10 mouse cellular contexts compared by ENCODE assay signal in genomic region chr1:167259702-167260101, GRCm38 (mm10). TPM values are rescaled to one million over a fixed set of nuclear protein-coding genes. Genes with fewer than 3 reads are reported as not detected.
DNase-seq lines count a peak whose midpoint lies in the region; ATAC-seq and TF ChIP-seq lines count a peak whose summit lies in the region.
"Had no signal": no experiment of that assay in that cellular context is flagged by ENCODE, and none has a peak within 500 bp of the region (broad histone marks: within the 10 kb centered on the region; RNA-seq: fewer than 3 reads in every experiment).

No protein-coding gene starts in this region.

- H3K4me1 ChIP-seq in heart, embryonic 16.5 days (ENCODE audit: control insufficient read depth, insufficient read depth, low read length): peaks cover 37% of the 10 kb centered on the region
- H3K4me1 ChIP-seq in cortical plate, adult 2 months (ENCODE audit: control insufficient read depth, insufficient read depth, low read length): peaks cover 9% of the 10 kb centered on the region
- peaks cover 3% of the 10 kb centered on the region; the same call in 1 of the 2 replicates for H3K4me1 ChIP-seq in intestine, embryonic 16.5 days (ENCODE audit: control insufficient read depth, insufficient read depth, low read length)

- 0 out of 2 replicates have a peak, but pooled peaks have one; percentile 46 for ATAC-seq in heart, embryonic 16.5 days (replicated peaks; ENCODE audit: extremely low read depth, insufficient read depth, low FRiP score)
- ATAC-seq in intestine, embryonic 16.5 days: no peak

- peak overlapping the region; percentile 15; the same call in 1 of the 2 replicates for H3K9ac ChIP-seq in heart, embryonic 16.5 days (ENCODE audit: low read length)
- no peak overlapping the region for H3K9ac ChIP-seq in intestine, embryonic 16.5 days (ENCODE audit: low read depth, low read length)
- H3K9ac ChIP-seq: midbrain, embryonic 12.5 days had no signal

- DNase-seq in heart, postnatal 4 days: no peak
- peak; percentile 91 for DNase-seq in right cerebral cortex, adult 18-20 months
- DNase-seq in cerebellum, adult 11 months: no peak
- DNase-seq in urinary bladder, postnatal 36 days (ENCODE audit: low spot score in 2 of 2): no peak
- no peak for DNase-seq in adrenal gland, adult 18-20 months (ENCODE audit: low spot score in 2 of 2)
- DNase-seq: kidney, postnatal 10 days had no signal

- peak overlapping the region; percentile 44 for H3K27ac ChIP-seq in heart, embryonic 16.5 days (ENCODE audit: low read length)
- peak overlapping the region; percentile 35; the same call in 1 of the 2 replicates for H3K27ac ChIP-seq in cortical plate, adult 2 months (ENCODE audit: insufficient read depth, low read length)
- peak overlapping the region; percentile 5; the same call in 1 of the 2 replicates for H3K27ac ChIP-seq in intestine, embryonic 16.5 days (ENCODE audit: low read length)
- H3K27ac ChIP-seq: midbrain, embryonic 12.5 days had no signal

- peak overlapping the region; percentile 38 for H3K4me2 ChIP-seq in heart, embryonic 16.5 days (ENCODE audit: low read depth, low read length)
- H3K4me2 ChIP-seq in intestine, embryonic 16.5 days (ENCODE audit: low read depth, low read length): no peak overlapping the region
- H3K4me2 ChIP-seq: midbrain, embryonic 12.5 days had no signal

- peak; percentile 30; the same call in 1 of the 2 replicates for TF ChIP-seq POLR2A in cortical plate, adult 2 months (IDR thresholded peaks at IDR 0.05; ENCODE audit: extremely low read depth, insufficient read depth, low read length)

- no peaks in the 10 kb centered on the region for H3K9me3 ChIP-seq in heart, embryonic 16.5 days (replicated peaks; ENCODE audit: control insufficient read depth, low read length)
- H3K9me3 ChIP-seq in intestine, embryonic 16.5 days (ENCODE audit: control insufficient read depth, low read length): no peaks in the 10 kb centered on the region
- H3K9me3 ChIP-seq: midbrain, embryonic 12.5 days had no signal

- no peaks in the 10 kb centered on the region for H3K27me3 ChIP-seq in heart, embryonic 16.5 days (ENCODE audit: control insufficient read depth, insufficient read depth, low read length)
- no peaks in the 10 kb centered on the region for H3K27me3 ChIP-seq in intestine, embryonic 16.5 days (replicated peaks; ENCODE audit: control insufficient read depth, insufficient read depth, low read length)
- H3K27me3 ChIP-seq: midbrain, embryonic 12.5 days had no signal

- no peaks in the 10 kb centered on the region for H3K36me3 ChIP-seq in heart, embryonic 16.5 days (ENCODE audit: control insufficient read depth, insufficient read depth)
- no peaks in the 10 kb centered on the region for H3K36me3 ChIP-seq in intestine, embryonic 16.5 days (ENCODE audit: control insufficient read depth, insufficient read depth, low read length)
- H3K36me3 ChIP-seq: midbrain, embryonic 12.5 days had no signal

- no peak overlapping the region for H3K4me3 ChIP-seq in heart, embryonic 16.5 days (ENCODE audit: low read length)
- H3K4me3 ChIP-seq in cortical plate, adult 2 months (ENCODE audit: insufficient read depth, low read length): no peak overlapping the region
- no peak overlapping the region for H3K4me3 ChIP-seq in intestine, embryonic 16.5 days (ENCODE audit: low read length)
- H3K4me3 ChIP-seq: midbrain, embryonic 12.5 days had no signal

- 19% methylated on average over 10 of the region's 10 CpGs for WGBS in heart, embryonic 16.5 days
- 40% methylated on average over 10 of the region's 10 CpGs for WGBS in intestine, embryonic 16.5 days

- no peak for TF ChIP-seq CTCF in cortical plate, adult 2 months (IDR thresholded peaks at IDR 0.05; ENCODE audit: extremely low read depth, insufficient read depth, low read length)

RNA-seq across cellular contexts. Expression of gene Uck2, which starts 25.4 kb away (rescaled TPM):
- polyA plus RNA-seq in heart, embryonic 16.5 days (2015; fragmentation: Nextera tagmentation; extraction: Ambion mirVana): 51.4 and 68.8 TPM in 2 replicates
- 10 to 100 TPM; 55.0 to 55.7 TPM for total RNA-seq in heart, postnatal 4 days (2021)
- polyA plus RNA-seq in cortical plate, adult 2 months (2012; rRNA removed): 19.7 and 20.5 TPM in 2 replicates
- 30.8 and 36.8 TPM in 2 replicates for polyA plus RNA-seq in intestine, embryonic 16.5 days (2015; fragmentation: Nextera tagmentation; extraction: Ambion mirVana)
- total RNA-seq in adrenal gland, adult 18-20 months (2021): 10 to 100 TPM; 57.8 to 76.8 TPM

RNA-seq across cellular contexts. Expression of gene Tmco1, which starts 48.5 kb away (rescaled TPM):
- 85.3 and 99.1 TPM in 2 replicates for polyA plus RNA-seq in heart, embryonic 16.5 days (2015; fragmentation: Nextera tagmentation; extraction: Ambion mirVana)
- 10 to 100 TPM; 75.6 to 79.3 TPM for total RNA-seq in heart, postnatal 4 days (2021)
- 61.4 and 70.4 TPM in 2 replicates for polyA plus RNA-seq in cortical plate, adult 2 months (2012; rRNA removed)
- polyA plus RNA-seq in intestine, embryonic 16.5 days (2015; fragmentation: Nextera tagmentation; extraction: Ambion mirVana): 132 and 133 TPM in 2 replicates
- total RNA-seq in adrenal gland, adult 18-20 months (2021): 100 to 1,000 TPM; 132 to 149 TPM
